Mouse (Mus musculus) embryonic facial prominence, embryonic 15.5 days (tissue): ENCODE results near the gene Ncapg. TPM values are rescaled to one million over a fixed set of nuclear protein-coding genes. Genes with fewer than 3 reads are reported as not detected.
"Not testable (repeated sequence)": the region's sequence is repeated elsewhere in the genome, so short reads cannot be mapped to it uniquely, and the experiment has no call there.

Source experiments
- ATAC-seq: fragments of 200-750 bp; cut with Nextera tagmentation; 2 replicates; pipeline ENCODE4 v1.8.0; 2017; ENCODE audit warnings: low read depth, moderate TSS enrichment; ENCODE audit not compliant: insufficient number of reproducible peaks, low FRiP score, low TSS enrichment
- H3K27ac ChIP-seq: fragments of 300-500 bp; sonication (generic); replicated peaks from 2 replicates; pipeline ENCODE4 v1.5.1; 2015; ENCODE audit warnings: mild to moderate bottlenecking, inconsistent platforms
- H3K27me3 ChIP-seq: fragments of 300-500 bp; sonication (generic); 2 replicates; pipeline ENCODE4 v1.6.1; 2015; ENCODE audit warnings: inconsistent platforms
- H3K36me3 ChIP-seq: fragments of 300-500 bp; sonication (generic); 2 replicates; pipeline ENCODE4 v1.6.1; 2015; ENCODE audit warnings: mild to moderate bottlenecking, inconsistent platforms
- H3K4me1 ChIP-seq: fragments of 300-500 bp; sonication (generic); 2 replicates; pipeline ENCODE4 v1.6.1; 2015; ENCODE audit warnings: inconsistent platforms
- H3K4me2 ChIP-seq: fragments of 300-500 bp; sonication (generic); replicated peaks from 2 replicates; pipeline ENCODE4 v1.6.1; 2015; ENCODE audit warnings: mild to moderate bottlenecking, inconsistent platforms
- H3K4me3 ChIP-seq: fragments of 300-500 bp; sonication (generic); replicated peaks from 2 replicates; pipeline ENCODE4 v1.5.1; 2015; ENCODE audit warnings: mild to moderate bottlenecking, inconsistent platforms
- H3K9ac ChIP-seq: fragments of 300-500 bp; sonication (generic); 2 replicates; pipeline ENCODE4 v1.6.1; 2015; ENCODE audit warnings: inconsistent platforms
- H3K9me3 ChIP-seq: fragments of 300-500 bp; sonication (generic); replicated peaks from 2 replicates; pipeline ENCODE4 v1.6.1; 2016; ENCODE audit warnings: inconsistent platforms
- WGBS: fragments of 180-500 bp; shearing (Covaris S2); methylation state at CpG from one replicate; pipeline ENCODE4 v1.1.7; 2015; 5-methylcytosine and 5-hydroxymethylcytosine counted together
- polyA plus RNA-seq: library from polyadenylated mRNA; unstranded; fragments of >200 nt; fragmentation: Nextera tagmentation; extraction: Ambion mirVana; gene quantifications from 2 replicates; pipeline ENCODE4 v1.2.1, GENCODE M21; 2015

Ncapg gene
- polyA plus RNA-seq: 34.9 and 35.0 TPM in 2 replicates

- Histone ChIP-seq H3K9me3 (no peaks in the 10 kb centered on the region), H3K27ac (peak within 1 kb of the TSS; percentile 89), H3K27me3 (no peaks in the 10 kb centered on the region), H3K4me2 (peak within 1 kb of the TSS; percentile 91), H3K9ac (peak within 1 kb of the TSS; percentile 70), H3K4me3 (peak within 1 kb of the TSS; percentile 78), H3K4me1 (peaks cover 5% of the 10 kb centered on the region), H3K36me3 (no peaks in the 10 kb centered on the region)
- under 1% methylated on average over 66 of the region's 66 CpGs for WGBS
- peak; percentile 100 for ATAC-seq
Measured at GRCm38 (mm10) chr5:45669598-45670279, at the start of gene Ncapg. Gene Ncapg, plus strand, starts transcription at chr5:45669919.

GRCm38 (mm10) chr5:45621511-45621910 lies 48.2 kb upstream of the Ncapg start:
- H3K9me3 ChIP-seq: no peaks in the 10 kb centered on the region
- H3K27ac ChIP-seq: no peak overlapping the region
- no peaks in the 10 kb centered on the region for H3K27me3 ChIP-seq
- ATAC-seq: no peak
- H3K9ac ChIP-seq: no peak overlapping the region
- H3K4me3 ChIP-seq: no peak overlapping the region
- WGBS: 42% methylated on average over 3 of the region's 3 CpGs
- H3K36me3 ChIP-seq: no peaks in the 10 kb centered on the region
- no peak overlapping the region for H3K4me2 ChIP-seq
- no peaks in the 10 kb centered on the region for H3K4me1 ChIP-seq

DNA sequence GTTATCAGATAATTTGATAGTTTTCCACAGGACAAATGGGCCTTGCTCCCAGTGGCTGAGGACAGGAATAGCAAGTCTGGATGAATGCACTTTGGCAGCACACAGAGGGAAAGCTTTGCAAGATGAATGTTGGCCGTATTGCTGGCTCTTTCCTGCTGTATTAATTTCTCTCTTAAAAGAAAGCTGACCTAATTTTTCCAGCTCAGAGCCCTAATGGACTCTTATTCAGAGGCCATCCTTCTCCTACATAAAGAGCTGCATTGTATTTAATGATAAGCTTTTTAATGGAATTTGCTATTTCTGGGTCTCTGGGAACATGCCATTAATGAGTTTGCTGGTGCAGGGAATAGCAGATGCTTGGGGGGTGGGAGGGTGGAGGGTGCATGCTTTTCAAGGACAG lies 41.9 kb upstream of the Ncapg start:
- Histone ChIP-seq H3K9ac (no peak overlapping the region), H3K4me2 (no peak overlapping the region), H3K36me3 (no peaks in the 10 kb centered on the region), H3K4me3 (no peak overlapping the region), H3K27me3 (no peaks in the 10 kb centered on the region), H3K4me1 (no peaks in the 10 kb centered on the region), H3K27ac (no peak overlapping the region), H3K9me3 (no peaks in the 10 kb centered on the region)
- no peak for ATAC-seq
- 67% methylated on average over 1 of the region's 1 CpGs for WGBS

- no peak overlapping the region for H3K4me2 ChIP-seq
- no peaks in the 10 kb centered on the region for H3K36me3 ChIP-seq
- no peak overlapping the region for H3K4me3 ChIP-seq
- no peak overlapping the region for H3K9ac ChIP-seq
- H3K4me1 ChIP-seq: no peaks in the 10 kb centered on the region
- H3K27me3 ChIP-seq: no peaks in the 10 kb centered on the region
- ATAC-seq: no peak
- no peak overlapping the region for H3K27ac ChIP-seq
- H3K9me3 ChIP-seq: no peaks in the 10 kb centered on the region
Measured at GRCm38 (mm10) chr5:45629470-45629869, 40.2 kb upstream of the Ncapg start.

DNA sequence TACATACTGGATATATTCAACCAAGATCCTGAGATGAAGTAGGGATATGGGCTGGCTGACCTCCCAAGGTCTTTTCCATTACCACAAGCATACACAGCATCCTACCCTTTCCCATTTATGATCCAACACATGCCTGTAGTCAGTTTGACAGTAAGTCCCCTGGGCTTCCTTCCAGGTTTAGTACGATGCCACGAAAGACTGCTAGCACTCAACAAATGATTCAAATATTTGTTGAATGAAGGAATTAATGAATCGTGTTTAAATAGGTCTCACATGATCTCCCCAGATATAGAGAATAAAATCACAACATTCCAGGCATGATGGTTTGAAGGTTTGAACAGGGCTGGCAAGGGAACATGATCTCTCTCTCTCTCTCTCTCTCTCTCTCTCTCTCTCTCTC lies 31.3 kb upstream of the Ncapg start:
- no peak for ATAC-seq
- Histone ChIP-seq H3K4me3 (no peak overlapping the region), H3K27ac (no peak overlapping the region), H3K9me3 (no peaks in the 10 kb centered on the region), H3K4me1 (peaks cover 10% of the 10 kb centered on the region), H3K9ac (no peak overlapping the region), H3K4me2 (no peak overlapping the region; the same call in 1 of the 2 replicates), H3K27me3 (0 out of 2 replicates have a peak, but pooled peaks cover 12% of the 10 kb centered on the region), H3K36me3 (no peaks in the 10 kb centered on the region)
- WGBS: 36% methylated on average over 3 of the region's 3 CpGs

DNA sequence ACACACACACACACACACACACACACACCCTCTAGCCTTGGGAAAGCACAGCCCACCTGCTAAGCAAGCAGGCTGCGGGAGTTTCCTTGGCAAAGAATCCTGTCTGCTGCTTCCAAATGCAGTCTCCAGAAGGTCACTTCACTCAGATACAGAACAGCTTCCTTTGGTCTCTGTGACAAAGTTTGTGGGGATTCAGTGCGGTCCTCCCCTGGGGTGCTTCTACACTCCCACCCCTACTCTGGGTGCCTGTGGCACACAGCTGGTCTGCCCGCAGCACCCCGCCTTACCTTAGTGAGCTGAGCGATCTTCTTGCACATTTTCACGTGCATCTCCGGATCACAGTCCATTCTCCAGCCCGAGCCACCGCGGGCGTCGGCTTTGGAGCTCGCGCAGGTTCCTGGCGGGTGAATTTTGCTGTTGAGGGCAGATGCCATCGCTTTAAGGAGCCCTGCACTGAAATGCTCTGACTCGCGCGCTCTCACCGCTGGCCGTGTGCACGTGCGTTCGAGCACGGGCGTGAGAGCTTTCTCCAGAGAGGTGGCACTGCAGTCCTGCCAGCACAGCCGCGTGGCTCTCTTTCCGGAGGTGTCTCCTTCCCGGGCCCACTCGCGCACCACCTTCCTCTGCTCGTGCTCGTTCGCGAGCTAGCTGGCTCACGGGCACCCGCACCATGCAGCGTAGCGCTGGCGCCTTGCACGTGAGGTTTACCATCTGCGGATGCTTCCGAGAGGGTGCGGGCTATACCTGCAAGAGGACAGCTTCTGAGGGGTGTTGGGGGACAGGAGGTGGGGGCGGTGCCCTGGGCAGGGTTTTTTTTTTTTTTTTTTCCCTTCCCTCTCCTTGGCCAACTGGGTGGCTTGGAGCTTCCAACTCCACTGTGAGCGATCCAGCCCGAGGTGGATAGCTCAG lies 30.7 kb upstream of the Ncapg start, which contains the start of gene Fam184b:
Gene Fam184b, minus strand, starts transcription at position 809 of the 909 bp plus-strand sequence.
- peaks cover 10% of the 10 kb centered on the region for H3K4me1 ChIP-seq
- no peaks in the 10 kb centered on the region for H3K9me3 ChIP-seq
- WGBS: under 1% methylated on average over 48 of the region's 48 CpGs
- ATAC-seq: peak; percentile 70
- no peaks in the 10 kb centered on the region for H3K36me3 ChIP-seq
- no peak within 1 kb of the TSS for H3K27ac ChIP-seq
- 0 out of 2 replicates have a peak, but pooled peaks cover 12% of the 10 kb centered on the region for H3K27me3 ChIP-seq
- peak within 1 kb of the TSS; percentile 37 for H3K9ac ChIP-seq
- peak within 1 kb of the TSS; percentile 58 for H3K4me3 ChIP-seq
- H3K4me2 ChIP-seq: peak within 1 kb of the TSS; percentile 97

- WGBS: 2% methylated on average over 8 of the region's 8 CpGs
- ATAC-seq: peak; percentile 29; the same call in 1 of the 2 replicates
- Histone ChIP-seq H3K4me1 (peaks cover 10% of the 10 kb centered on the region), H3K27me3 (0 out of 2 replicates have a peak, but pooled peaks cover 12% of the 10 kb centered on the region), H3K9me3 (no peaks in the 10 kb centered on the region), H3K27ac (no peak overlapping the region), H3K4me3 (peak overlapping the region; percentile 58), H3K9ac (peak overlapping the region; percentile 37; the same call in 1 of the 2 replicates), H3K36me3 (no peaks in the 10 kb centered on the region), H3K4me2 (peak overlapping the region; percentile 97)
Measured at GRCm38 (mm10) chr5:45639715-45640092, 30.0 kb upstream of the Ncapg start.

- ATAC-seq: no peak
- no peak overlapping the region for H3K4me3 ChIP-seq
- H3K9me3 ChIP-seq: no peaks in the 10 kb centered on the region
- H3K36me3 ChIP-seq: no peaks in the 10 kb centered on the region
- no peak overlapping the region for H3K27ac ChIP-seq
- H3K4me1 ChIP-seq: no peaks in the 10 kb centered on the region
- H3K4me2 ChIP-seq: no peak overlapping the region
- no peak overlapping the region for H3K9ac ChIP-seq
- 92% methylated on average over 2 of the region's 2 CpGs for WGBS
- H3K27me3 ChIP-seq: no peaks in the 10 kb centered on the region
Measured at GRCm38 (mm10) chr5:45651026-45651703, 18.6 kb upstream of the Ncapg start.

- H3K4me2 ChIP-seq, H3K36me3 ChIP-seq, ATAC-seq, H3K9ac ChIP-seq, H3K4me1 ChIP-seq, H3K4me3 ChIP-seq, H3K27ac ChIP-seq, H3K9me3 ChIP-seq, H3K27me3 ChIP-seq: not testable (repeated sequence)
- WGBS: 92% methylated on average over 13 of the region's 13 CpGs
Measured at GRCm38 (mm10) chr5:45658406-45658805, 11.3 kb upstream of the Ncapg start.

GRCm38 (mm10) chr5:45668324-45668723 lies 1.4 kb upstream of the Ncapg start:
- Histone ChIP-seq H3K27me3 (no peaks in the 10 kb centered on the region), H3K9ac (no peak overlapping the region), H3K4me1 (peaks cover 5% of the 10 kb centered on the region), H3K4me3 (peak overlapping the region; percentile 78; the same call in 1 of the 2 replicates), H3K4me2 (peak overlapping the region; percentile 91; the same call in 1 of the 2 replicates), H3K36me3 (no peaks in the 10 kb centered on the region), H3K27ac (no peak overlapping the region), H3K9me3 (no peaks in the 10 kb centered on the region)
- 11% methylated on average over 3 of the region's 3 CpGs for WGBS
- no peak for ATAC-seq

- Histone ChIP-seq H3K9ac (peak overlapping the region; percentile 68), H3K27me3 (no peaks in the 10 kb centered on the region), H3K4me2 (peak overlapping the region; percentile 91), H3K9me3 (no peaks in the 10 kb centered on the region), H3K4me3 (peak overlapping the region; percentile 78), H3K36me3 (no peaks in the 10 kb centered on the region), H3K27ac (peak overlapping the region; percentile 89; the same call in 1 of the 2 replicates), H3K4me1 (peaks cover 5% of the 10 kb centered on the region)
- no peak for ATAC-seq
- WGBS: 2% methylated on average over 3 of the region's 3 CpGs
Measured at GRCm38 (mm10) chr5:45668831-45669230, 888 bp upstream of the Ncapg start.
